ENCODE assay signal across 23 mouse cellular contexts in genomic region chr2:67829055-67829915, GRCm38 (mm10).
DNase-seq lines count a peak whose midpoint lies in the region; ATAC-seq and TF ChIP-seq lines count a peak whose summit lies in the region.
"Had no signal": no experiment of that assay in that cellular context is flagged by ENCODE, and none has a peak within 500 bp of the region (broad histone marks: within the 10 kb centered on the region; RNA-seq: fewer than 3 reads in every experiment).

No protein-coding gene starts in this region.

- H3K4me3 ChIP-seq in gastrocnemius, adult 2 months = no peak overlapping the region
- H3K4me3 ChIP-seq in liver, embryonic 11.5 days (ENCODE audit: low read depth, low read length) = no peak overlapping the region
- H3K4me3 ChIP-seq in myocyte = no peak overlapping the region
- H3K4me3 ChIP-seq in hindbrain, embryonic 13.5 days = no peak overlapping the region
- no peak overlapping the region for H3K4me3 ChIP-seq in cerebellum, adult 2 months (replicated peaks; ENCODE audit: insufficient read depth, low read depth, low read length)
- H3K4me3 ChIP-seq: embryonic facial prominence, embryonic 12.5 days; forebrain, embryonic 15.5 days; left cerebral cortex, adult 2 months; liver, embryonic 15.5 days; neural tube, embryonic 13.5 days had no signal

- H3K9me3 ChIP-seq in liver, embryonic 11.5 days (ENCODE audit: control insufficient read depth, low read length) = no peaks in the 10 kb centered on the region
- no peaks in the 10 kb centered on the region for H3K9me3 ChIP-seq in hindbrain, embryonic 13.5 days
- H3K9me3 ChIP-seq: embryonic facial prominence, embryonic 12.5 days; forebrain, embryonic 15.5 days; liver, embryonic 15.5 days; neural tube, embryonic 13.5 days had no signal

- no peak for DNase-seq in gastrocnemius, adult 2 months
- no peak for DNase-seq in gastrocnemius, adult 8-10 months (ENCODE audit: low spot score in 2 of 2)
- DNase-seq in liver, embryonic 11.5 days (ENCODE audit: low spot score) = no peak
- DNase-seq in liver = no peak
- DNase-seq in cerebellum, adult 2 months = no peak
- DNase-seq: cerebellum, adult 9-11 months; kidney, adult 9 months; kidney, postnatal 25 days; left cerebral cortex, postnatal 4 days; spleen, adult 18-20 months; thymus, postnatal 25 days had no signal

- no peaks in the 10 kb centered on the region for H3K27me3 ChIP-seq in liver, embryonic 11.5 days (replicated peaks; ENCODE audit: control insufficient read depth, insufficient read depth, low read length)
- no peaks in the 10 kb centered on the region for H3K27me3 ChIP-seq in myocyte (ENCODE audit: control insufficient read depth, insufficient read depth, insufficient read length)
- no peaks in the 10 kb centered on the region for H3K27me3 ChIP-seq in hindbrain, embryonic 13.5 days
- H3K27me3 ChIP-seq in cerebellum, adult 2 months (ENCODE audit: control insufficient read depth, insufficient read depth, low read length) = no peaks in the 10 kb centered on the region
- H3K27me3 ChIP-seq: embryonic facial prominence, embryonic 12.5 days; forebrain, embryonic 15.5 days; liver, embryonic 15.5 days; neural tube, embryonic 13.5 days had no signal

- H3K9ac ChIP-seq in liver, embryonic 11.5 days (ENCODE audit: low read depth, low read length) = no peak overlapping the region
- no peak overlapping the region for H3K9ac ChIP-seq in hindbrain, embryonic 13.5 days
- H3K9ac ChIP-seq: embryonic facial prominence, embryonic 12.5 days; forebrain, embryonic 15.5 days; hindbrain, embryonic 14.5 days; liver, embryonic 15.5 days; neural tube, embryonic 13.5 days had no signal

- H3K79me2 ChIP-seq in myocyte (ENCODE audit: control insufficient read depth, insufficient read depth) = no peaks in the 10 kb centered on the region

- no peak for TF ChIP-seq POLR2A in myocyte (IDR thresholded peaks at IDR 0.05; ENCODE audit: insufficient read length, low read depth)
- no peak for TF ChIP-seq POLR2A in cerebellum, adult 2 months (IDR thresholded peaks at IDR 0.05; ENCODE audit: borderline replicate concordance, insufficient read depth, low read length)

- H3K27ac ChIP-seq in gastrocnemius, adult 2 months = peak overlapping the region; percentile 53; the same call in 1 of the 2 replicates
- no peak overlapping the region for H3K27ac ChIP-seq in liver, embryonic 11.5 days (ENCODE audit: low read depth, low read length)
- no peak overlapping the region for H3K27ac ChIP-seq in hindbrain, embryonic 13.5 days
- H3K27ac ChIP-seq in cerebellum, adult 2 months (ENCODE audit: insufficient read depth, low read length) = no peak overlapping the region
- H3K27ac ChIP-seq: embryonic facial prominence, embryonic 12.5 days; forebrain, embryonic 15.5 days; hindbrain, embryonic 14.5 days; left cerebral cortex, adult 2 months; liver, embryonic 15.5 days; macrophage; neural tube, embryonic 13.5 days had no signal

- no peak overlapping the region for H3K4me2 ChIP-seq in liver, embryonic 11.5 days
- H3K4me2 ChIP-seq in myocyte (ENCODE audit: low read depth) = peak overlapping the region; percentile 42
- H3K4me2 ChIP-seq in hindbrain, embryonic 13.5 days = no peak overlapping the region
- H3K4me2 ChIP-seq: embryonic facial prominence, embryonic 12.5 days; forebrain, embryonic 15.5 days; hindbrain, embryonic 14.5 days; liver, embryonic 15.5 days; midbrain, embryonic 11.5 days; neural tube, embryonic 13.5 days had no signal

- peak; percentile 83 for ATAC-seq in liver, embryonic 11.5 days (replicated peaks; ENCODE audit: low FRiP score)
- ATAC-seq in common myeloid progenitor, adult 5-6 weeks (replicated peaks; ENCODE audit: low read depth, poor library complexity, severe bottlenecking) = peak; percentile 72
- ATAC-seq in hindbrain, embryonic 13.5 days (ENCODE audit: low FRiP score) = no peak
- ATAC-seq: CD4-positive, CD25-positive, alpha-beta regulatory T cell, adult 4 months; forebrain, embryonic 15.5 days had no signal

- no peaks in the 10 kb centered on the region for H3K4me1 ChIP-seq in liver, embryonic 11.5 days (replicated peaks; ENCODE audit: control insufficient read depth, insufficient read depth, low read length)
- no peaks in the 10 kb centered on the region for H3K4me1 ChIP-seq in hindbrain, embryonic 13.5 days (replicated peaks)
- no peaks in the 10 kb centered on the region for H3K4me1 ChIP-seq in cerebellum, adult 2 months (ENCODE audit: control insufficient read depth, insufficient read depth, low read length)
- H3K4me1 ChIP-seq: embryonic facial prominence, embryonic 12.5 days; forebrain, embryonic 15.5 days; liver, embryonic 15.5 days; neural tube, embryonic 13.5 days had no signal

- 50% methylated on average over 5 of the region's 5 CpGs for WGBS in liver, embryonic 11.5 days
- 88% methylated on average over 5 of the region's 5 CpGs for WGBS in hindbrain, embryonic 13.5 days
- WGBS in cerebellum, adult 2 months = 85% methylated on average over 5 of the region's 5 CpGs

- no peaks in the 10 kb centered on the region for H3K36me3 ChIP-seq in liver, embryonic 11.5 days (ENCODE audit: control insufficient read depth, insufficient read depth, low read length)
- no peaks in the 10 kb centered on the region for H3K36me3 ChIP-seq in myocyte (ENCODE audit: control insufficient read depth, insufficient read depth)
- H3K36me3 ChIP-seq in hindbrain, embryonic 13.5 days = no peaks in the 10 kb centered on the region
- H3K36me3 ChIP-seq: embryonic facial prominence, embryonic 12.5 days; forebrain, embryonic 15.5 days; liver, embryonic 15.5 days; neural tube, embryonic 13.5 days had no signal

- intact Hi-C loops in gastrocnemius, adult 2 months (cut with DNase I) = no loop called here

- no peak for TF ChIP-seq CTCF in gastrocnemius, adult 2 months (IDR thresholded peaks at IDR 0.05)
- no peak for TF ChIP-seq CTCF in cerebellum, adult 2 months (IDR thresholded peaks at IDR 0.05; ENCODE audit: borderline replicate concordance, insufficient read depth, low read depth, low read length)

- H3ac ChIP-seq in myocyte (ENCODE audit: control insufficient read depth, insufficient read length) = no peak overlapping the region

TF ChIP-seq in myocyte, 11 proteins besides CTCF, POLR2A, EP300 and RAD21:
- TF ChIP-seq MYOG (IDR thresholded peaks at IDR 0.05; ENCODE audit: control insufficient read depth in 1 of 3, insufficient read depth in 1 of 3, insufficient read length in 2 of 3, low read depth in 2 of 3) (no peak), POLR2AphosphoS2 (IDR thresholded peaks at IDR 0.05; ENCODE audit: insufficient read length, low read depth) (no peak)
